Mouse (Mus musculus) liver, adult 2 months (tissue): ENCODE measurements around the gene Ppp2r2d.

Source experiments
- CTCF ChIP-seq: fragments of 200-500 bp; IDR thresholded peaks from 2 replicates; pipeline ENCODE4 v1.5.1; 2011; ENCODE audit warnings: low read depth, low read length, control low read depth
- POLR2A ChIP-seq: fragments of 200-500 bp; IDR thresholded peaks from 2 replicates; pipeline ENCODE4 v1.6.1; 2011; ENCODE audit warnings: low read length, control low read depth; ENCODE audit not compliant: insufficient read depth; ENCODE audit errors: extremely low read depth

DNA sequence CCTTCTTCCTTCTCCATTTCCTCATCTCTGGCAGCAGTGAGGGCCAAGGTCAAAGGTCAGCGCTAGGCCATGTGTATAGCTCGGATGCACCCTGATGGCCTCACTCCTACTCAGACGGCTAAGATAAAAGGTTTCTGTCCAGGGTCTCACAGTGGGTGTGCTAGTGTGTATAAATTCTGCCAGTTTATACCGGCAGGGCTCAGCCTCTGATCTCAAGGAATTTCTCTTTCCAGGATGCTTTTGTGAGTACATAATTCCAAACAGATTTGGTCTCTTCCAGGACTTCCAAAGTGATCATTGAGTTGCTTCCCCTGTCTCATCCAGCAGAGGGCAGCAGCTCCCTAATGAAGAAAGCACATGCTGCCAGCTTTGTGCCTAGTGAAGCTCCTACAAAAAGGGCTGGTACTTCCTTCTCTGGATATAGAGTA lies 5.3 kb upstream of the Ppp2r2d start:
- TF ChIP-seq POLR2A (no peak), CTCF (peak; percentile 72)
